Mouse (Mus musculus) 3134 (cell line): ENCODE data around the gene Angel2.
"Not testable (repeated sequence)": the region's sequence is repeated elsewhere in the genome, so short reads cannot be mapped to it uniquely, and the experiment has no call there.

Experiments used
- DNase-seq: peaks from one replicate; pipeline ENCODE4 v3.0.0-alpha.2; 2011; ENCODE audit warnings: low spot score; ENCODE audit not compliant: insufficient read length; ENCODE audit errors: extremely low read depth

Angel2 gene

DNA sequence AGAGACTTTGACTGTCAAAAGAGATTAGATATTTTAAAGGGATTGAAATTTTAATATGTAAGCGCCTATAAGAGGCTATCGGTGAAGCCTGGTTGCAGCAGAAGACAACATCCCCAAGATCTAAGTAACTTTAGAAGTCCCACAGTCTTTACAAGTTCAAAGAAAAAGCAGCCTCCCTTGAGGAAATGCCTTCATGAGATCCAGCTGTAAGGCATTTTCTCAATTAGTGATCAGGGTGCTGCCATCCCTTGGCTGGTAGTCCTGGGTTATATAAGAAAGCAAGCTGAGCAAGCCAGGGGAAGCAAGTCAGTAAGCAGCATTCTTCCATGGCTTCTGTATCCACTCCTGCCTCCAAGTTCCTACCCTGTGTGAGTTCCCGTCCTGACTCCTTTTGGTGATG lies at the start of gene Angel2:
Gene Angel2, plus strand, starts transcription at position 301 of the 400 bp plus-strand sequence.
- not testable (repeated sequence) for DNase-seq

DNA sequence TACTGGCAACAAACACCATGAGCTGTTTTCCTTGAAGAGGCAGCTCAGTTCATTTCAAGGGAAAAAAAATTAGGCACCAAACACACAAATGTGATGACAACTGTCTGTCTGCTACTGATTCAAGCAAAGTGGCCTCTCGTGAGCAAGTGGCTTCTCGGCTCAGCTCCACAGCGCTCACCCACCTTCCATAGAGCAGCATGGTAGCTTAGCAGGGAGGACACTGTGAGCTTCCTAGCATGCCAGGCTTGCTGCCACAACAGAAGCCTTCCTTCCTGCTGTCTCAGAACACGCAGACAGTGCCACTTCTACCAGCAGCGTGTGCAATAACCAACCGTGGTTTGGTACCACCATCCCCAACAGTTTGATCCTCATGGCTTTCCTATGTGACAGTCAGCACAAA lies 49.2 kb upstream of the Angel2 start:
- no peak for DNase-seq

DNA sequence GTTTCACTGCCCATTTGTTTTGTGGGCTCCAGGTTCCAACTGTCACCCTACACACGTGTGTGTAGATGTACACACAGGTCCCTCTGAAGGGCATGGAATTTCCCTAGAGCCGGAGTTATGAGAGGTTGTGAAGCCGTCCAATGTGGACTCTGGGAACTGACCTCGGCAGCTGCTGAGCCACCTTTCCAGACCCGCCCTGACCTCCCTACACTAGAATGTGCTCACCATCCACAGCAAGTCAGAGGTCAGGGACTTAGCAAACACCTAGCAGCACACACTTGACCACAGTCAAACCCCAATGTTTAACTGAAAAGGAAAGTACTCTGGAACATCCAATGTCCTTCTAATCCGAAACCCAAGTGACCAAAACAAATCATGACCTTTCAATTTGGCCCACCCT lies 44.3 kb upstream of the Angel2 start:
- DNase-seq: no peak

DNA sequence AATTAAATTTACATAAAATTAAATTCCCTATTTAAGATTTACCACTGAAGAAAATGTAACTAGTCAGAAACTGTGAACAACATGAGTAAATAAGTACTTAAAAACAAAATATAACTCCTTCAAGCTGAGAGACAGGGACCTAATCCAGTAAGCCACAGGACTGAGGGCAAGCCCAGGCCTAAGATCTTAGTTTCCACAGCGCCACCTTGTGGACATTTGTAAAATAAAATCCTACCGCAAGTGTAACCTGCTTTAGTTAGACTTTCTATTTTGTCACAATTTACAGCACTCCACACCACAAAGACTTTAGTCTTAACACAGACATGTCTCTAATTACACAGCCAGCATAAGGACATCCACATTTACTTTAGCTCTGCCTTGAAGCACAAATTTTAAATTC lies 43.5 kb upstream of the Angel2 start:
- DNase-seq: no peak

DNA sequence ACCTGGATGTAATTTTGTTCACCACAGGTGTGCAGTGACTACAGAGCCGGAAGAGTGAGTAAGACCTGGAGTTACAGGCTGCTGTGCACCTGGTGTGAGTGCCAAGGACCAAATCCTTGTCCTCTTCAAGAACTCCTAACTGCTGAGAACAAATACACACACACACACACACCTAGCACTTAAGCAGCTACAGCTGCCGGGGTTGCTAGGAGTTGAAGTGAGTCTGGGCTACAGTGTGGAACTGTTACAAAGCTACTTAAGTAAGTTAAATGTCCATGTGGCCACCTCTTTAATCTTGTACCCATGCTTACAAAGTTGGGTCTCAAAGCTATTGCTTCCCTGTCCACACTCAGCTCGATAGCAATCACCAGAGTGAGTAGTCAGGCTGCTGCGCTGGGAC lies 38.9 kb upstream of the Angel2 start:
- DNase-seq: no peak

GRCm38 (mm10) chr1:190888031-190888430 lies 36.9 kb upstream of the Angel2 start:
- DNase-seq: no peak

- DNase-seq: no peak
Measured at GRCm38 (mm10) chr1:190888646-190889045, 36.3 kb upstream of the Angel2 start.

DNA sequence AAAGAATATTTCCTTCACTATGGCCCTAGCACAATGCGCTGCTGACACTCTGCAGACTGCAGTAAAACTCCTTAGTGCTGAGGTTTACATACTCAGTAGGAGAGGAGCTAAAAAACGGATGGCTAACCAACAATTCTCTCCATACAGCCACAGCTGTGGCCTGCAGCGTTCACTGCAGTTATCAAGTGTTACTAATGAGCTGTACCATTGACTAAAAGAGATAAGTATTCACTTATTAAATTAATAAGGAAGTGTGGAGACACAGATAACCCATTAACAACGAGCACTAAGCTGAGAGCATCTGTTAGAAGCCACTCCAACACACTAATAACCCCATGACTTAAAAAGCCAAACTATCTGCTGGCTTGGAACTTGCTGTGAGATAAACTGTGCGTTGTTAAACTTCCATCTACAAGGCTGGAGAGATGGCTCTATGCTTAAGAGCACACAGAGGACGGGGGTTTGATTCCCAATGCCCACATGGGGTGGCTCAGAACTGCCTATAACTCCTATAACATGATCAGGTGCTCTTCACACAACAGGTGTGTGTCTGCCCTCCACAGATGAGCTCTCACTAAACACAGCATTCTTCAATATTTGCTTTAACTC lies 31.2 kb upstream of the Angel2 start:
- DNase-seq: no peak

DNA sequence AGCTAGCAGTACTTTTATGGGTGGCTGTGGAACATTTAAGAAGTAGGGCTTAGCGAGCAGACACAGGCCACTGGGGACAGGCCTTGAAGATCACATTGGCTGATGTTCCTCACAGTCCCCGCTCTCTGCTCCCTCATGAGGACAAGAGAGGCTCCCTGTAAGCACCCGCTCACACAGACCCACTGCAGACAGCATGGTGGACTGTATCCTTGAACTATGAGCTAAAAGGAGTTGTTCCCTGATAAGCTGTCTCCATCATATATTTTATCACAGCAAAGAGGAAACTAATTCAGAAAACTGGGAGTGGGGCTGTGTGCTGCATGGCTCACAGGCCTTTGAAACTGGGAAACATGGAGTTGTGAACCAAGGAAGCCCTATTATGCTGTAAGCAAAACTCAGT lies 26.7 kb upstream of the Angel2 start:
- DNase-seq: no peak

DNA sequence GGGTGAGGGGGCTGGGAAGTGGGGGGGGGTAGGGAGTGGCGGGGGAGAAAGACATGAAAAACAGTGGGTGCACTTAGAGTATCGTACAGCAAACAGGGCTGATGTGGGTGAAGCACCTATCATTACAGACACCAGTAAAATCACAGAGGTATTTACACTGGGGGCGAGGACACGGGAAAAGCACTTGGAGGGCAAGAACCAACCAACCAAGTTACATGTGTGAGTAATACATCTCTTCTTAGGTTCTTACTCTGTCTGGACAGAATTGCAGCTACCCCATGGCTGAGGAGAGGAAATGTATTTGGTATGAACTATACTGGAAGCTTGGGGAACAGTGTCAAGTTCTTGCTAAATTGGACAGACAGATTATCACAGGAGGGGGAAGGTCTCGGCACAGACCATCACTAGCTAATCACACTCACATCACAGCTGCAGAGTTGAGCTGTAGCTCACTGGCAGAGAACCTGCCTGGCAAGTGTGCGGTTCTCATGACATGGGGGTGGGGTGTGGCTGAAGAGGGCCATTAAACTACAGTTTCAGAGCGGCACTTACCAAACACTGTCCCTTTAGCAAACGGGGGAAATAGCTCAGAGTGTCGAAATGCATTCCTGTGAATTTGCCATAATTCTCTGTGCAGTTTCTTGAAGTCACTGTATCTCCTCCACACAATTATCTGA lies 25.9 kb upstream of the Angel2 start:
- DNase-seq: no peak

- no peak for DNase-seq
Measured at GRCm38 (mm10) chr1:190901082-190901481, 23.8 kb upstream of the Angel2 start.

DNA sequence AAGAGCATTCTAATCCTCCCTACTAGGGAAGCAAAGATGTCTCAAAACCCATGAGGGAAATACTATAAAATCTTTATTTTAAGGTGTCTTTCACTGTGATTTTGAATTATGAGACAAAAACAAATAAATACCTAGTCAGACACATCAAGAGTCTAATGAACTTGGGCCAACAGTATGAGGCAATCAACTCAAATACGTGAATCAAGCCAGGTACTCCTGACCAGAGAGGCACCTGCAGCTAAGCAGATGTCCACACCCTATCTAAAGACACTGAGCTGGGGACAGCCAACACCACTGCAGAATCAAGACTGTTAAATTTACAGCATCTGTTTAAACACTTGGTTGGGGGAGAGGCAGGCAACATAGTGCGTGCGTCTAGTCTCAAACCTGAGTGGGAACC lies 20.8 kb upstream of the Angel2 start:
- DNase-seq: no peak

GRCm38 (mm10) chr1:190904714-190905113 lies 20.2 kb upstream of the Angel2 start:
- DNase-seq: no peak

DNA sequence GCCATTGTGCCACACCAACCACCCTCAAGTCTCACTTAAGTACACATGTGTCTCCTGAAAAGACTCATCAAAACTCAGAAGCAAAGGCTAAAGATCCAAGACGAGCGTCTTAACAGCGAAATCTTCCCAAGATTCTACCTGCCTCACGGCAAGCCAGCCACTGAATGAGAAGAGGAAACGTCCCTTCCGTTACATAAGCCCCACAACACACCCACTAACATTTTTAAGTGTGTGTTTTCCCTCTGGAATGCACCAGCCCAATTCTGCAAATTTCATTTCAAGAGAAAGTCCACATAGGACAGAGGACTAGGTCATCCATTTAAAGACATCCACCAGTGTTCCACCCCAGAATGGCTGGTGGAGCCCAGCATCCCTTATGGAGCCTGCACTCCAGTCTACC lies 14.1 kb upstream of the Angel2 start:
- no peak for DNase-seq

DNA sequence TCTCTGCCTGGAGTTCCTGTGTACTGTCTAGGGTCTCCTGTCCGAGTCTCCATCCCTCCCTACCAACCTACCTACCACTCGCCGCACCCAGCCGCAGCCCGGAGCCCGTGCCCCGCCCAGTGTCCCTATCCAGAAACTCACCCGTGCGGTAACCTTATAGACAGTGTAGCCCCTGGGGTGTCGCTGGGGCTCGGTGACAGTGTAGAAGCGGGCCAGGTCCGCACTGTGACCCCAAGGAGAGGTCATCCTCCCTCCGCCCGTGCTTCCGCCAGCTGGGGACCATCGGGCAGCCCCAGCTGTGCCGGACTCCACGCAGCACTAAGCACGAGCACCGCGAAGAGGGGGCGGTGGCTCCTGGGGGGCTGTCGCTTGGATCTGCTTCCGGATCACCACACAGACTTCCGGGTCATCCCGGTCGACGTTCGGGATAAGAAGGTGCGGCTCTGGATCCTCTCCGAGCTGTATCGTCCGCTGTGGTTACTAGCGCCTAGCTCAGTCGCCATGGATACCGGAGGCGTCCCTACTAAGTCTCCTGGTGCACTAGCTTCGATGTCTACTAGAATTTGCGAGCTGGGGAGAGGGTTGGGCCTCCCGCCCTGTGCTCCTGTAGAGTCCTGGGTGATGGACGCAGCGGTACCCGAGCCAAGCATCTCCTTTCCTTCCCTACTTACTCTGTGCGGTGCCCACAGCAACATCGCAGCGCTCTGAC lies 13.3 kb upstream of the Angel2 start, which contains the start of gene Rps6kc1:
Gene Rps6kc1, minus strand, starts transcription at position 356 of the 709 bp plus-strand sequence.
- DNase-seq: peak; percentile 91

DNA sequence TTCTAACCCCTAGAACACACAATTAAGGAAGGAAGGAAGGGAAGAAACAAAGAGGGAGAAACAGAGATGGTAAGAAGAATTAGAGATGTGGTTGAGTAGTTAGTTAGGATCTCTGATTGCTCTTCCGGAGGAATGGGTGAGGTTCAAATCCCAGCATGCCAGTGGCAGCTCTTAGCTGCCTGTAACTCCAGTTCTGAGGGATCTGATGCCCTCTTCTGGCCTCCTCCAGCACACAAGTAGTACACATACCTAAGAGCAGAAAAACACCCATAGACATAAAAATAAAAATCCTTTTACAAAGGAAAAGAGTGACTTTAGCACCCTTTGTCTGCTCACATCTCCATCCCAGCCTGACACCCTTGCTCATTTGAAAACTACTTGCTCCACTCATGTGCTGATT lies 12.3 kb upstream of the Angel2 start:
- DNase-seq: no peak

DNA sequence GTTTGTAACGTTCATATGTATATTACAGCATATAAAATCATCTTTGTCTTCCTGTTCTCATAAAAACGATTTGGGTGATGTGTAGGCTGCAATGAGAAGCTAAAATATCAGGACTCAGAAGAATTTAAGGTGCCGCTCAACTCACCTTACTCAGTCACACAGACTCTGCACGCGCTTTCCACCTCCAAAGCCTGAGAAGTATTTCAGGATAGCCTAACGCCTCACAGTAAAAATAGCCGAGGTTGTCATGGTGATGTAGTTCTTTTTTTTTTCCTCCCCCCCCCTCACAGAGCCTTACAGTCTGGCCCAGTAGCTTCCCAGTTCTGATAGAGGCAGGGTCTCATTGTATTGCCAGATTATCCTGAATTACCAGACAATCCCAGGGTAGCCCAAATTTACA lies 6.0 kb upstream of the Angel2 start:
- DNase-seq: no peak

DNA sequence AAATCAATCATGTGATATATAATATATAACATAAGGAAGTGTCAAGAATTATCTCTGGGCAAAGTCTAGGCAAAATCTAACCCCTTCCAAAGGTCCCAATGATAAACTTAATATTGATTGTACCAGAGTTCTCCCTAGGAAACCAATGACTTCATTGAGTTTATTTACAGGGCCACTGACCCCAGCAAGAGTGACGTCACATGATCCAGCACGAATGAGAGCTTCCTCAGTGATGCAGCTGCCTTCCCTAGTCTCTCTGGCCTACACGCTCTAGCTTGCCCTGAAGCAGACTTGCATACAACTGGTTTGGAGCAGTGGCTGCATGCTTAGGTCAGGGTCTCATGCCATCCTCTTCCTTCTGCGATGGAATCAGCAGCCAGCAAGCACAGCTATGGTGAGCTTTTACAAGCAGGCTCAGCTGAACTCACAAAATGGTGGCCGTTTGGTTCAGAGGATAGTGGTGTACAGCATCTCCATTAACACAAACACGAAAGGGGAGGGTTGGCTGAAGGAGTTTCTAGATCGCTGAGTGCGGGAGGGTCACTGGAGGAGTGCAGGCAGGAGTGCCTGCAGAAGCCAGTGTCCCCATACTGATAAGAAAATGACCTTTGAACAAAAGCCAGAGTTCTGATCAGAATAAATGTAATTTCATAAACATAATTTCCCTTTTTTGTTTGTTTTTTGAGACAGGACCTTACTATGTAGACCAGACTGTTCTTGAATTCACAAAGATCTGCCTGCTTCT lies 5.0 kb upstream of the Angel2 start:
- no peak for DNase-seq

GRCm38 (mm10) chr1:190927311-190927710 lies 2.4 kb downstream of the Angel2 start:
- DNase-seq: no peak

GRCm38 (mm10) chr1:190927751-190928369 lies 2.9 kb downstream of the Angel2 start:
- DNase-seq: no peak
